Mouse (Mus musculus): ENCODE data around the gene Sirt5.

Sirt5 gene

DNA sequence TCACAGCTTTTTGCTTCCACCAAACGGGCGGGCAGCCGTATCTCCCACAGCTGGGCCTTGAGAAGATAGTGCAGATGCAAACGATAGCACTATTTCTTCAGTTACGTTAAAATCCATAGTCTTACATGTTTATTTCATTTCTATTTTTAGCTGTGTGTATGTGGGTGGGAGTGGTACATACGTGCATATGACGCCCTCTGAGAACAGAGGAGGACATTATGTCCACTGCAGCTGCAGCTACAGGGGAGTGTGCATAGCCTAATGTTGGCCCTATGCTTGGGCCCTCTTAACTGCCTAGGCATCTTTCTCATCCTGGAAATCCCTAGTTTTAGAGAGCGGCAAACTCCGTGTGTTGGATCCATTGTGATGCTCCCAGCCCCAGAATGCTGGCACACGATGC is 8.9 kb downstream of the Sirt5 start:
- DNase-seq (ENCODE audit: low read depth): no peak

GRCm38 (mm10) chr13:43374918-43375432 is 9.7 kb downstream of the Sirt5 start:
- DNase-seq (ENCODE audit: low read depth): no peak

GRCm38 (mm10) chr13:43379989-43380388 is 14.7 kb downstream of the Sirt5 start:
- DNase-seq (ENCODE audit: low read depth): no peak

DNA sequence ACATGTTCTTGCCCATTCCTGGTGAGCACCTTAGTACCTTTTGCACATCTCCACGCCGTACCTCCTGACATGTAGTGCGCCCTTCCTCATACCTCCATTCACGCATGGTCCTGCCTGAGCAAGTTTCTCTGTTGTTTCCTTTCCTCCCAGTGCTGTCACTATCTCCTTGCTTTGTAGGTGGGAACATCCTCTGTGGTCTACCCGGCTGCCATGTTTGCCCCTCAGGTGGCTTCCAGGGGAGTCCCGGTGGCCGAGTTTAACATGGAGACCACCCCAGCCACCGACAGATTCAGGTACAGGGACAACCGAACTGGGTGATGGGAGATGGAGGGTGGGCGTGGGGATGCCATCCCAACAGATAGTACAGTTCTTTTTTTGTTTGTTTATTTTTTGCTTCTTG is 20.0 kb downstream of the Sirt5 start:
- DNase-seq (ENCODE audit: low read depth): no peak

DNA sequence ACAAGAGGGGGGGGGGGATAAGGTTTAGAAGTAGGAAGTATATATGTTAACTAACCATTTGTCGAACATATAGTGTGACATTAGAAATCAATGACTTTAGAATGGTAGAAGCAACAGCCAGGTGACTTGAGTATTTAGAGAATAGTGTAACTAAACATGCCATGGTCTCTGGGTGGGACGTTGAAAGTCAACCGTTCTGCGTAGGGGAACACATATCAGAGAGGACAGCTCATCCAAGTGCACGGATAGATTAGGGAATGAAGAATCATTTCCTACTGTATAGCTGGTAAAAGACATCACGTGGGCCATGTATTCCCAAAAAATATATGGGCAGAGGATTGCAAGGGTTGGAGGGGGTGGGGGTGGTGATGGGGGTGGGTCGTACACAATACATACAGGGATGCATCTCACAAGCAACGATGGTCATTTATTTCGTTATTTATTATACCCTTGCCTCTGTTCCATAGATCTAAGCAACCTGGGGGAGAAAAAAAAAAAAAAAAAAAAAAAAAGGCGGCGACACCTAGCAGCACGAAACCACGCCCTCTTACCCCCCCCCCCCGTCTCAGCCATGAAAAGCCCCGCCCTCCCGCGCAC is 32.5 kb downstream of the Sirt5 start:
- DNase-seq (ENCODE audit: low read depth): no peak

DNA sequence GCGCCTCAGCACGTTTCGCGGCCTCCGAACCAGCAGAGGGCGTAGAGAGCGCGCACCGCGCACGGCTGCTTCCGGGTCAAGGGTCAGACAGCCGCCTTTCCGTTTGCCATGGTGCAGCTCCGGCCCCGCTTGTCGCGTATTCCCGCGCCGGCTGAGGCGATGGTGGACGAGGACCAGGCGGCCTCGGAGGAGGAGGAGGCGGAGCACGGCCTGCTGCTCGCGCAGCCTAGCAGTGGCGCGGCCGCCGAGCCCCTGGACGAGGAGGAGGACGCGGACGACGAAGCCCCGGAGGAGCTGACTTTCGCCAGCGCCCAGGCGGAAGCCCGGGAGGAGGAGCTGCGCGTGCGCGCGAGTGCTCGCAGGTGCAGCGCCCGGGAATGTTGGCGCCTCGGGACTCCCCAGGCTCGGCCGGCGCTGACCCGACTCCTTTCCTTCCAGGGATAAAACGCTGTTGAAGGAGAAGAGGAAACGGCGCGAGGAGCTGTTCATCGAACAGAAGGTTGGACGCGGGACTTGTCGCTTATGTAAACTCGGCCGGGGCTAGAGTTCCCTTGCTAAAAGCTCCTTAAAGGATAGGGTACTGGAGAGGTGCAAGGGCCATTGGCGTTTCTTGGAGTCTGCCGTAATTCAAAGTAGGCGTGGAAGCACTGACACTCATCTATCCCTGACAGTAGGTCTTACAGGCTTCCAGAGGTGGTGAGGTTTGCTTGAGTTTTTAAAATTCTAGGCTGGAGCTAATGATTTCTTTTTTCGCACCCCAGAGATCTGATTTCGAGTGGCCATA is 33.2 kb downstream of the Sirt5 start, which contains the start of gene Nol7:
TSS of gene Nol7 (plus strand) at position 94 of the 784 bp plus-strand sequence.
- peak; percentile 79 for DNase-seq (ENCODE audit: low read depth)

- DNase-seq (ENCODE audit: low read depth): no peak
These were observed 34.3 kb downstream of the Sirt5 start for GRCm38 (mm10) chr13:43399576-43399975.

DNA sequence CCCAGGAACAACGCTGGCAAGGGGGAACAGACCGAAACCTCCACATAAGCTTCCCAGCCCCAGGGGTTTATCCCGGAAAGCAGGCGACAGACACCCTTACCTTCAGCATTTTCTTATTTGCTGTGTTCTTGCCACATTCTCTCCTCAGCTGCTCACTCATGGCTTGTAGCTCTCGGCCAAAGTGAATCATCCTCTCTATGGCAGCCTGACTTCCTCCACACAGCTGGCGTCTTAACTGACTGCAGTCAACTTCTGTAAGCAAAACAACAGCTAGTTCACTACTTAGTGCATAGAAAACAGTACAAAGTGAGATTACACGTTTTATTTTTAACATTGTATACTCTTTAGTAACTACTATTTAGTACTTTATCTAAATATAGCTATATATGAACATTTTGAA is 47.0 kb downstream of the Sirt5 start:
- no peak for DNase-seq (ENCODE audit: low read depth)

DNA sequence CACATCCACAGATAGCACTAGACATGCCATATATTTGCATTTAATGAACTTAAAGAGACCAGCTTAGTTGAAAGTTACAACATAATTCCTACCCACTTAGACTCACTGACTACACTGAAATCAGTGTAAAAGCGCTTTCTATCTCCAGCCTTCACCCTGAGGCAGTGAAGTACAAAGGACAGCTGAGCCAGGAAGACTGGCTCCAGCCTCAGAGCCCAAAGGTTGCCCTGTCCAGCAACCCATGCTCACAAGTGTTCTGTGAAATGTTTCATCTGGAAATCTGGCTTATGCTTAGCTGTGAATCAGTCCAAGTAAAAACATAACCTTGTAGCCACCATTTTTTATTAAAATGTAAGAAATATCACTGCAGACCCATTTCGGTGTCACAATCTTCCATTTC is 48.3 kb downstream of the Sirt5 start:
- DNase-seq (ENCODE audit: low read depth): no peak

DNA sequence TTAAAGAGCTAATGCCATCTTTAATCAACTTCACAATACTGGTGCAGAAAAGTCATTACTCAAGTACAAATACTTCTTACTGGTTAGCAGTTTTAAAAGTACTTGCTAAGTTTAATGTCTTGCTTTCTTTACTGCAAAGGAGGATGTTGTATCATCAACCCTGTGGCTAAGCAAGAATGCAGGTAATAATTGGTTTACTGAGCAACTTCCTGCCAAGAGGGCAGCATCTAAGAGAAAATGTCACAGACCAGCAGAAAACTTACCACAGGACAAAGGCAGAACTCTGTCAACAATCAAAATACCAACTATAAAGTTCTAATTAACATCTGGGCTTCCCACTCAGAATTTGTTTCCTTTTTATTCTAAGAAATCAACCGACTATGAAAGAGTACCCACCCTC is 50.0 kb downstream of the Sirt5 start:
- DNase-seq (ENCODE audit: low read depth): no peak

DNA sequence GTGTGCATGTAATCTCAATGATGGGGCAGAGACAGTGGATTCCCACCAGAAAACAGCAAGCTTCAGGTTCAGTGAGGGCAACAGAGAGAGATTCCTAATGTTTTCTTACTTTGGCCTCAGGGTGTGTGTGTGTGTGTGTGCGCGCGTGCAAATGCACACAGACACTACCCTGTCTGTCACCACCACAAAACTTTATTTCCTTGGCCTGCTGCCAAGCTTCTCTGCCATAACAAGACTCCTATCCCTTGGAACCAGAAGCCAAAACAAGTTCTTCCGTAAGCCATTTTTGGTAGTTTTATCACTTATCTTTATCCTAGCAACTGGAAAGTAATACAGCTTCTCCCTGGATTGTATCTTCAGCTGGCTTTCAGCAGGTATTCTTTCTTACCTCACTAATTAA is 63.1 kb downstream of the Sirt5 start:
- DNase-seq (ENCODE audit: low read depth): no peak

- DNase-seq (ENCODE audit: low read depth): no peak
These were observed 68.1 kb downstream of the Sirt5 start for GRCm38 (mm10) chr13:43433395-43433794.

DNA sequence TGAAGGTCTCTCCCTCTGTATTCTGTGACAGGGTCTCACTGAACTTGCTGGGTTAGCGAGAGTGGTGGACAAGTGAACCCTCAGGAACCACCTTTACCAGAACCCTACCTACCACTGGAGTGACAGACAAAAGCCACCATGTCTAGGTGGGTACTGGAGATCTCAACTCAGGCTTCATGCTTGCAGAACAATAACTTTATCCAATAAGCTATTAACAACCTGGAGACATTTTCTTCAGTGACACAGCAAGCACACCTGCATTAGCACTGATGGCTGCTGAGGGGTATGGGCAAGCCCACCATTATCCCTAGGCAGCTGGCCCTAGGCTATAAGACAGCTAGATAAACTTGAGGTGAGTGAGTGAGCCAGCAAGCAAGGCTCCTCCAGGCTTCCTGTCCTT is 75.1 kb downstream of the Sirt5 start:
- DNase-seq (ENCODE audit: low read depth): no peak

GRCm38 (mm10) chr13:43442551-43442950 is 77.3 kb downstream of the Sirt5 start:
- no peak for DNase-seq (ENCODE audit: low read depth)

DNA sequence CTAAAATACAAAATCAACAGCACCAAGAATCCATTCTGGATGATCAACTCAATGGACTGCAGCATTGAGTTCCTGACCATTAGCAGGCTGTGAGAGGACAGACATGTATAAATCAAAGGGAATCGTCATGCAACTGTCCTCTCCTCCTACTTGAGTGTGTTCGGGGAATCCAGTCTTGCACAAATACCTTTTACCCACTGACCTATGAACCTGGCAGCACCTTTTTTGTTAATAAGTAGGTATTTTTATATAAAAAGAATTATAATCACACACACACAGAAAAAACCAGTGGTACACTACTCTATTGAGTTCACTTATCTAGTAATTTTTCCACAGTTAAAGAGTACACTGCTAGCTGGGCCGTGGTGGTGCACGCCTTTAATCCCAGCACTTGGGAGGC is 78.4 kb downstream of the Sirt5 start:
- DNase-seq (ENCODE audit: low read depth): no peak

DNA sequence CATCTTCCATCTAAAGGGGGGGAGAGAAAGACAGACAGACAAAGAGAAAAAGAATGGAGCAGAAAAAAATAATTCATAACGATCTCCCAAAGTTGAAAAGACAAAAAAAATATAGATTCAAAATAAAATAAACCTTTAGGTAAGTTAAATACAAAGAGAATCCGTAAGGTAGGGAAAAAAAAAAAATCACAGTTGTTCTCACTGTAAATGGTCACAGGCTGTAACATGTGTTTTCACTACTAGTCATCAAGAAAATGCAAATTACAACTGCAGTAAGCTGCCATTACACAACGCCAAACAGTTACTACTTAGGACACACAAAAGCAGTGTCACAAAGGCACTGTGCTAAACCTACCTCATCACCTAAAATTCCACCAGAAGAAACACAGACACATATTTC is 79.4 kb downstream of the Sirt5 start:
- DNase-seq (ENCODE audit: low read depth): no peak

Data from fibroblast of lung, adult 2 months (primary cell).